Comparison of ENCODE assay signal across 9 mouse cellular contexts in the genomic region with DNA sequence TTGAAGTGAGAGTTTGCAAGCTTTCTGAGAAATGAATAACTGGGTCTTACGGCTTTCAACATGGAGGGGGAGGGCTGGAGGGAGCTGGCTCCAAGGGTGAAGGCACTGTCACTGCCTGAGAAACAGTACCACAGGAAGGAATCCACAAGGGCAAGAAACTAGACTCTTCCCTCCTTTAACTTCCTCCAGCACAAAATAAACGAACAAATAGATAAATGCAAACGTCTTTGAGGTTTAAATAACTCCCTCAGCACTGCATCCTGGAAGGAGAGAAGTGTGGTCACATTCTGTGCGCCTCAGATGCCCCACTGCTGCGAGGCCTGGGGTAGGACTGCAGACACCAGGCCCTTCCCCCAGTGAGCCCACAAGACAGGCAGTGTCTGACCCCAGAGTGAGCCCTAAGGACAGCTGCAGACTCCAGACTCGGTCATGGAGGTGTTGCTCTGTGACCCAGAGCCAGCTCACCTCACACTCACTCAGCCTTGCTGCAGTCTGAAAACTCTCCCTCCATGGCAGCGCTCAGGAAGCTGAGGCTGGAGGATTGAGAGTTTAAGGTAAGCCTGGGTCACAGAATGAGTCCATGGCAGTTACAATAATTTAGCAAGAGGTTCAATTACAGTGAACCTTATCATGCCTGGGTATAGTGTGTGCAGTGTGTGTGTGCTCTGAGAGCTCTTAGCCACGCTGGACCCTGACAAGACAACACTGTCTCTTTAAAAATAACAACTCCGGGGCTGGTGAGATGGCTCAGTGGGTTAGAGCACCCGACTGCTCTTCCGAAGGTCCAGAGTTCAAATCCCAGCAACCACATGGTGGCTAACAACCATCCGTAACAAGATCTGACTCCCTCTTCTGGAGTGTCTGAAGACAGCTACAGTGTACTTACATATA. TPM values are rescaled to one million over a fixed set of nuclear protein-coding genes. Genes with fewer than 3 reads are reported as not detected.
A peak's percentile ranks its signal among the peaks of the same experiment; 100 is the strongest.
DNase-seq lines count a peak whose midpoint lies in the region; ATAC-seq and TF ChIP-seq lines count a peak whose summit lies in the region.
"Had no signal": no experiment of that assay in that cellular context is flagged by ENCODE, and none has a peak within 500 bp of the region (broad histone marks: within the 10 kb centered on the region; RNA-seq: fewer than 3 reads in every experiment).

No protein-coding gene starts in this region.

- H3K9ac ChIP-seq in liver, embryonic 15.5 days = 0 out of 2 replicates have a peak overlapping the region, but pooled peaks have one; percentile 35

- peak overlapping the region; percentile 21 for H3K4me3 ChIP-seq in erythroblast, embryonic 14.5 days (replicated peaks)
- H3K4me3 ChIP-seq in layer of hippocampus, adult 2 months = no peak overlapping the region
- H3K4me3 ChIP-seq in G1E (ENCODE audit: low read depth, low read length) = peak overlapping the region; percentile 64; the same call in 1 of the 2 replicates
- no peak overlapping the region for H3K4me3 ChIP-seq in liver, embryonic 15.5 days (replicated peaks)

- H3K9me3 ChIP-seq in erythroblast, embryonic 14.5 days (ENCODE audit: control insufficient read depth, low read length) = no peaks in the 10 kb centered on the region
- H3K9me3 ChIP-seq in G1E (replicated peaks) = no peaks in the 10 kb centered on the region
- no peaks in the 10 kb centered on the region for H3K9me3 ChIP-seq in liver, embryonic 15.5 days (replicated peaks)

- H3K27ac ChIP-seq in layer of hippocampus, adult 2 months = peak overlapping the region; percentile 41; the same call in 1 of the 2 replicates
- H3K27ac ChIP-seq in liver, embryonic 15.5 days (replicated peaks) = peak overlapping the region; percentile 76

- no peak for TF ChIP-seq CTCF in layer of hippocampus, adult 2 months (conservative IDR thresholded peaks at IDR 0.05)
- TF ChIP-seq CTCF in G1E (IDR thresholded peaks at IDR 0.05; ENCODE audit: low read depth, low read length) = no peak

- H3K36me3 ChIP-seq in erythroblast, embryonic 14.5 days (ENCODE audit: control insufficient read depth) = peaks cover 74% of the 10 kb centered on the region
- H3K36me3 ChIP-seq in G1E (replicated peaks) = peaks cover 73% of the 10 kb centered on the region
- H3K36me3 ChIP-seq in liver, embryonic 15.5 days (replicated peaks) = peaks cover 23% of the 10 kb centered on the region

- DNase-seq in layer of hippocampus, adult 2 months (ENCODE audit: low spot score in 2 of 2) = no peak
- DNase-seq in layer of hippocampus, adult 18-20 months (ENCODE audit: low spot score in 2 of 2) = no peak
- no peak for DNase-seq in G1E (ENCODE audit: low spot score)
- no peak for DNase-seq in layer of hippocampus, adult 11-12 months (ENCODE audit: low spot score)
- no peak for DNase-seq in spleen, postnatal 4 days (ENCODE audit: low spot score in 2 of 2)
- DNase-seq: cerebellum, postnatal 25 days had no signal

- peak overlapping the region; percentile 95 for H3K4me2 ChIP-seq in liver, embryonic 15.5 days

- no peak for ATAC-seq in erythroblast, adult 5-6 weeks (replicated peaks; ENCODE audit: low FRiP score, poor library complexity, severe bottlenecking)
- ATAC-seq in G1E (ENCODE audit: extremely low read depth, insufficient number of reproducible peaks, low FRiP score, poor library complexity, severe bottlenecking) = no peak
- no peak for ATAC-seq in liver, embryonic 15.5 days (ENCODE audit: insufficient read depth)

- WGBS in liver, embryonic 15.5 days (ENCODE audit: insufficient replicate concordance) = 28% methylated on average over 12 of the region's 12 CpGs

- H3K4me1 ChIP-seq in erythroblast, embryonic 14.5 days (ENCODE audit: control insufficient read depth) = peaks cover 99% of the 10 kb centered on the region
- H3K4me1 ChIP-seq in G1E (ENCODE audit: insufficient read depth, low read depth, low read length) = peaks cover 94% of the 10 kb centered on the region
- peaks cover 100% of the 10 kb centered on the region for H3K4me1 ChIP-seq in liver, embryonic 15.5 days (replicated peaks)

- H3K27me3 ChIP-seq in erythroblast, embryonic 14.5 days (ENCODE audit: control insufficient read depth) = no peaks in the 10 kb centered on the region
- no peaks in the 10 kb centered on the region for H3K27me3 ChIP-seq in G1E (ENCODE audit: insufficient read depth, low read length)
- no peaks in the 10 kb centered on the region for H3K27me3 ChIP-seq in liver, embryonic 15.5 days

RNA-seq across cellular contexts. Expression of gene Mob3a, which starts 5.0 kb away (rescaled TPM):
- 1.8 and 2.1 TPM in 2 replicates for polyA plus RNA-seq in erythroblast, embryonic 14.5 days (2012)
- total RNA-seq in erythroblast, adult 5-6 weeks (2015; ENCODE audit: low replicate concordance) = 13.4 and 25.6 TPM in 2 replicates
- 11.0 and 18.2 TPM in 2 replicates for total RNA-seq in erythroblast, adult 5-6 weeks (2017; ENCODE audit: low replicate concordance)
- total RNA-seq in layer of hippocampus, adult 2 months (2021) = 10 to 100 TPM; 10.6 to 16.5 TPM
- total RNA-seq in layer of hippocampus, adult 18-20 months (2021) = 10 to 100 TPM; 13.2 to 13.5 TPM
- total RNA-seq in G1E (2014; fragmentation: Nextera tagmentation) (44.4 and 52.8 TPM in 2 replicates), G1E (2017) (53.8 and 61.8 TPM in 2 replicates)
- 45.8 and 54.2 TPM in 2 replicates for polyA plus RNA-seq in G1E (2012)
- 28.0 and 31.6 TPM in 2 replicates for polyA plus RNA-seq in liver, embryonic 15.5 days (2015; fragmentation: Nextera tagmentation; extraction: Ambion mirVana)

RNA-seq across cellular contexts. Expression of gene Izumo4, which starts 5.2 kb away (rescaled TPM):
- polyA plus RNA-seq in erythroblast, embryonic 14.5 days (2012) = 1.2 and 3.9 TPM in 2 replicates
- 8.6 and 9.8 TPM in 2 replicates for total RNA-seq in erythroblast, adult 5-6 weeks (2015; ENCODE audit: low replicate concordance)
- 1.3 and 2.2 TPM in 2 replicates for total RNA-seq in erythroblast, adult 5-6 weeks (2017; ENCODE audit: low replicate concordance)
- 10 to 100 TPM; 65.0 to 69.0 TPM for total RNA-seq in layer of hippocampus, adult 2 months (2021)
- total RNA-seq in layer of hippocampus, adult 18-20 months (2021) = 10 to 100 TPM; 52.5 to 54.7 TPM
- 2.3 and 7.4 TPM in 2 replicates for total RNA-seq in G1E (2014; fragmentation: Nextera tagmentation)
- total RNA-seq in G1E (2017) = 5.9 and 10.3 TPM in 2 replicates
- polyA plus RNA-seq in G1E (2012) = 7.5 and 8.2 TPM in 2 replicates
- 7.1 and 8.1 TPM in 2 replicates for polyA plus RNA-seq in liver, embryonic 15.5 days (2015; fragmentation: Nextera tagmentation; extraction: Ambion mirVana)

RNA-seq across cellular contexts. Expression of gene Mknk2, which starts 18.8 kb away (rescaled TPM):
- 49.1 and 53.2 TPM in 2 replicates for polyA plus RNA-seq in erythroblast, embryonic 14.5 days (2012)
- 40.2 and 47.4 TPM in 2 replicates for total RNA-seq in erythroblast, adult 5-6 weeks (2015; ENCODE audit: low replicate concordance)
- 28.4 and 40.8 TPM in 2 replicates for total RNA-seq in erythroblast, adult 5-6 weeks (2017; ENCODE audit: low replicate concordance)
- total RNA-seq in layer of hippocampus, adult 2 months (2021) = 10 to 100 TPM; 45.3 to 46.9 TPM
- total RNA-seq in layer of hippocampus, adult 18-20 months (2021) = 10 to 100 TPM; 44.7 to 46.1 TPM
- total RNA-seq in G1E (2014; fragmentation: Nextera tagmentation) (127 and 140 TPM in 2 replicates), G1E (2017) (70.4 and 72.2 TPM in 2 replicates)
- polyA plus RNA-seq in G1E (2012) = 455 and 521 TPM in 2 replicates
- polyA plus RNA-seq in liver, embryonic 15.5 days (2015; fragmentation: Nextera tagmentation; extraction: Ambion mirVana) = 74.9 and 84.6 TPM in 2 replicates

RNA-seq across cellular contexts. Expression of gene Btbd2, which starts 39.9 kb away (rescaled TPM):
- polyA plus RNA-seq in erythroblast, embryonic 14.5 days (2012) = 2.6 and 3.2 TPM in 2 replicates
- total RNA-seq in erythroblast, adult 5-6 weeks (2015; ENCODE audit: low replicate concordance) = 5.6 and 6.1 TPM in 2 replicates
- 5.6 and 11.4 TPM in 2 replicates for total RNA-seq in erythroblast, adult 5-6 weeks (2017; ENCODE audit: low replicate concordance)
- 100 to 1,000 TPM; 102 to 105 TPM for total RNA-seq in layer of hippocampus, adult 2 months (2021)
- total RNA-seq in layer of hippocampus, adult 18-20 months (2021) = 100 to 1,000 TPM; 110 to 114 TPM
- total RNA-seq in G1E (2014; fragmentation: Nextera tagmentation) (11.1 and 19.7 TPM in 2 replicates), G1E (2017) (17.9 and 19.2 TPM in 2 replicates)
- polyA plus RNA-seq in G1E (2012) = 96.3 and 102 TPM in 2 replicates
- 14.4 and 15.9 TPM in 2 replicates for polyA plus RNA-seq in liver, embryonic 15.5 days (2015; fragmentation: Nextera tagmentation; extraction: Ambion mirVana)

RNA-seq across cellular contexts. Expression of gene Ap3d1, which starts 45.3 kb away (rescaled TPM):
- polyA plus RNA-seq in erythroblast, embryonic 14.5 days (2012) = 2.5 and 2.6 TPM in 2 replicates
- total RNA-seq in erythroblast, adult 5-6 weeks (2015; ENCODE audit: low replicate concordance) = 12.5 and 27.6 TPM in 2 replicates
- total RNA-seq in erythroblast, adult 5-6 weeks (2017; ENCODE audit: low replicate concordance) = 25.9 and 30.5 TPM in 2 replicates
- 100 to 1,000 TPM; 145 to 153 TPM for total RNA-seq in layer of hippocampus, adult 2 months (2021)
- 100 to 1,000 TPM; 138 TPM for total RNA-seq in layer of hippocampus, adult 18-20 months (2021)
- 121 and 133 TPM in 2 replicates for total RNA-seq in G1E (2014; fragmentation: Nextera tagmentation)
- total RNA-seq in G1E (2017) = 72.3 and 88.3 TPM in 2 replicates
- 37.4 and 39.4 TPM in 2 replicates for polyA plus RNA-seq in G1E (2012)
- polyA plus RNA-seq in liver, embryonic 15.5 days (2015; fragmentation: Nextera tagmentation; extraction: Ambion mirVana) = 20.2 and 21.8 TPM in 2 replicates

Comparison
In these comparisons a context has a peak if more than half of its experiments do, and no peak if none do; other contexts are left out.
1. H3K4me3 ChIP-seq: peak in erythroblast, embryonic 14.5 days (single experiment) and G1E (single experiment); none in layer of hippocampus, adult 2 months (single experiment) and liver, embryonic 15.5 days (single experiment).
2. RNA of gene Izumo4, which starts 5.2 kb away (total RNA-seq): 65.0 to 69.0 TPM in layer of hippocampus, adult 2 months and 52.5 to 54.7 TPM in layer of hippocampus, adult 18-20 months; 1.3 to 9.8 TPM in erythroblast, adult 5-6 weeks and 2.3 to 10.3 TPM in G1E; every median in the first group is over 4 times any median in the second.